Mouse (Mus musculus): ENCODE data around the gene Atp2b1.
"Not testable (repeated sequence)": the region's sequence is repeated elsewhere in the genome, so short reads cannot be mapped to it uniquely, and the experiment has no call there.

Atp2b1 gene

GRCm38 (mm10) chr10:98962092-98962491, 47.9 kb downstream of the Atp2b1 start:
- no peak for DNase-seq (ENCODE audit: low read depth in 2 of 2, low spot score in 2 of 2)

GRCm38 (mm10) chr10:98966407-98967215, 52.4 kb downstream of the Atp2b1 start:
- DNase-seq (ENCODE audit: low read depth in 2 of 2, low spot score in 2 of 2), result no peak

GRCm38 (mm10) chr10:98967240-98967891, 53.2 kb downstream of the Atp2b1 start:
- no peak for DNase-seq (ENCODE audit: low read depth in 2 of 2, low spot score in 2 of 2)

GRCm38 (mm10) chr10:98970917-98971316, 56.7 kb downstream of the Atp2b1 start:
- DNase-seq (ENCODE audit: low read depth in 2 of 2, low spot score in 2 of 2), result no peak

GRCm38 (mm10) chr10:98972359-98972758, 58.2 kb downstream of the Atp2b1 start:
- no peak for DNase-seq (ENCODE audit: low read depth in 2 of 2, low spot score in 2 of 2)

GRCm38 (mm10) chr10:98972912-98973605, 58.9 kb downstream of the Atp2b1 start:
- no peak for DNase-seq (ENCODE audit: low read depth in 2 of 2, low spot score in 2 of 2)

- no peak for DNase-seq (ENCODE audit: low read depth in 2 of 2, low spot score in 2 of 2)
These were observed 60.4 kb downstream of the Atp2b1 start for GRCm38 (mm10) chr10:98974645-98975044.

- DNase-seq (ENCODE audit: low read depth in 2 of 2, low spot score in 2 of 2), result no peak
These were observed 61.4 kb downstream of the Atp2b1 start for GRCm38 (mm10) chr10:98975611-98976010.

GRCm38 (mm10) chr10:98976877-98977494, 62.8 kb downstream of the Atp2b1 start:
- DNase-seq (ENCODE audit: low read depth in 2 of 2, low spot score in 2 of 2), result no peak

GRCm38 (mm10) chr10:98978766-98979165, 64.6 kb downstream of the Atp2b1 start:
- no peak for DNase-seq (ENCODE audit: low read depth in 2 of 2, low spot score in 2 of 2)

GRCm38 (mm10) chr10:98979296-98979695, 65.1 kb downstream of the Atp2b1 start:
- DNase-seq (ENCODE audit: low read depth in 2 of 2, low spot score in 2 of 2), result no peak

- no peak for DNase-seq (ENCODE audit: low read depth in 2 of 2, low spot score in 2 of 2)
These were observed 65.7 kb downstream of the Atp2b1 start for GRCm38 (mm10) chr10:98979951-98980350.

- DNase-seq (ENCODE audit: low read depth in 2 of 2, low spot score in 2 of 2), result no peak
These were observed 77.8 kb downstream of the Atp2b1 start for GRCm38 (mm10) chr10:98991964-98992363.

GRCm38 (mm10) chr10:98993186-98993585, 79.0 kb downstream of the Atp2b1 start:
- no peak for DNase-seq (ENCODE audit: low read depth in 2 of 2, low spot score in 2 of 2)

GRCm38 (mm10) chr10:98995016-98995747, 81.0 kb downstream of the Atp2b1 start:
- not testable (repeated sequence) for DNase-seq (ENCODE audit: low read depth in 2 of 2, low spot score in 2 of 2)

GRCm38 (mm10) chr10:99004866-99005265, 90.7 kb downstream of the Atp2b1 start:
- DNase-seq (ENCODE audit: low read depth in 2 of 2, low spot score in 2 of 2), result no peak

GRCm38 (mm10) chr10:99011084-99011483, 96.9 kb downstream of the Atp2b1 start:
- no peak for DNase-seq (ENCODE audit: low read depth in 2 of 2, low spot score in 2 of 2)

GRCm38 (mm10) chr10:99012086-99012485, 97.9 kb downstream of the Atp2b1 start:
- no peak for DNase-seq (ENCODE audit: low read depth in 2 of 2, low spot score in 2 of 2)

GRCm38 (mm10) chr10:99014737-99015136, 100.5 kb downstream of the Atp2b1 start:
- DNase-seq (ENCODE audit: low read depth in 2 of 2, low spot score in 2 of 2), result no peak

GRCm38 (mm10) chr10:99016996-99017395, 102.8 kb downstream of the Atp2b1 start:
- no peak for DNase-seq (ENCODE audit: low read depth in 2 of 2, low spot score in 2 of 2)

- DNase-seq (ENCODE audit: low read depth in 2 of 2, low spot score in 2 of 2), result no peak
These were observed 113.3 kb downstream of the Atp2b1 start for GRCm38 (mm10) chr10:99027462-99027861.

Data from CD8-positive naive resting alpha-beta T cell, adult 2 months (primary cell).